Mouse (Mus musculus) urinary bladder, postnatal 0 days (tissue): ENCODE results near the gene Col6a4. TPM values are rescaled to one million over a fixed set of nuclear protein-coding genes. Genes with fewer than 3 reads are reported as not detected.

Experiments used
- polyA plus RNA-seq: library from polyadenylated mRNA; unstranded; fragments of >200 nt; fragmentation: Nextera tagmentation; extraction: Ambion mirVana; gene quantifications from 2 replicates; pipeline ENCODE4 v1.2.1, GENCODE M21; 2015

Col6a4 gene
- 0.36 and 0.76 TPM in 2 replicates for polyA plus RNA-seq

DNA sequence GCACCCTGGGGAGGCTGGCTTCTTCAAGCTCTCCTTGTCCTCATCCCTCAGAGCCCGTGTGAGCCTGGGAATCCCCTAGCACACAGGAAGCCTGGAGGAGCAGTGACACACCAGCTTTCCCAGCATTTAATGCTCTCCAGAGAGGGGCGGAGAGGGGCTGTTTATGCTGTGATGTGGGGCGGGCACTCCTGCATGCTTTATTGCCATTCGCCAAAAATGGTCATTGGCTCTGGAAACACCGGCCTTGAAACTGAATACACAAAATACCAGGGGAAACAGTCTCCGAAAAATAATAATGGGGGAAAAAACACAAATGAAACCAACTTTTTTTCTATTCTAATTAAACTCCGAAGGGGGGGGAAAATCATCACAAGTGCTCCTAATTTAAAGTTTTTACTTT lies at the start of gene Col6a4:
Gene Col6a4 (minus strand): TSS at position 101 of the 400 bp plus-strand sequence.

DNA sequence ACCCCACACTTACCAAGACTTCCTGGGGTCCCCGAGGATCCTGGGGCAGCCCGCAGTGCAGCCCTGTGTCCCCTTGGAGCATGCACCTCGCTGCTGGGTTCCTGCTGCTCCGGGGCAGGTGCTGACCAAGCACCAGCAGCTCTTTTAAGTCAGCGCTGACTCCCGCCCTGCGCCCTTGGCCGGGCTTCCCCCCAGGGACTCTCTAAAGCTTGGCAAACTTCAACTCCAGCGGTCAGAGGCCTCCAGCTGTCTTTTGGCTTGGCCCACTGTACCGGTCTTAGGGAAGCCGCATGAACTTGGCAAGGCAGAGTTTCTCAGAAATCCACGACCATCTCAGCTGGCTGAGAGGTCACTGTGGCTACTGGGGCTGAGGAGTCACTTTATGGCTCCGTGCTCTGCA lies 136.1 kb downstream of the Col6a4 start, which contains the start of gene Col6a5:
Gene Col6a5 (minus strand): TSS at position 111 of the 400 bp plus-strand sequence.

Other genes with a start within 250 kb of the Col6a4 start
- gene Col6a5, start 136.1 kb downstream of the Col6a4 start, polyA plus RNA-seq, result 0.23 and 0.29 TPM in 2 replicates
- gene Glyctk, start 61.4 kb upstream of the Col6a4 start, polyA plus RNA-seq, result 0.44 and 0.85 TPM in 2 replicates
- 10.7 and 11.5 TPM in 2 replicates for gene Wdr82, start 74.1 kb upstream of the Col6a4 start, polyA plus RNA-seq
- gene Ppm1m, start 103.0 kb upstream of the Col6a4 start, polyA plus RNA-seq, result 26.4 and 28.0 TPM in 2 replicates
- gene Twf2, start 106.3 kb upstream of the Col6a4 start, polyA plus RNA-seq, result 25.3 and 29.8 TPM in 2 replicates
- gene Tlr9, start 125.8 kb upstream of the Col6a4 start, polyA plus RNA-seq, result 0.08 and 0.11 TPM in 2 replicates
- gene Alas1, start 151.9 kb upstream of the Col6a4 start, polyA plus RNA-seq, result 94.5 and 99.0 TPM in 2 replicates
- gene Poc1a, start 184.3 kb upstream of the Col6a4 start, polyA plus RNA-seq, result 7.2 and 7.5 TPM in 2 replicates